Mouse (Mus musculus) liver, adult 2 months (tissue): ENCODE data around the gene Fbxw2. TPM values are rescaled to one million over a fixed set of nuclear protein-coding genes. Genes with fewer than 3 reads are reported as not detected.
"Not testable (repeated sequence)": the region's sequence is repeated elsewhere in the genome, so short reads cannot be mapped to it uniquely, and the experiment has no call there.

Source experiments
- DNase-seq: peaks from one replicate; pipeline ENCODE4 v3.0.0-alpha.2; 2011; ENCODE audit warnings: low read depth, low spot score; ENCODE audit errors: extremely low read depth
- H3K27ac ChIP-seq: fragments of 200-500 bp; replicated peaks from 2 replicates; pipeline ENCODE4 v1.5.1; 2012; ENCODE audit warnings: low read depth, mild to moderate bottlenecking, control low read depth, inconsistent platforms, low read length; ENCODE audit not compliant: insufficient read depth
- H3K27me3 ChIP-seq: fragments of 200-500 bp; 2 replicates; pipeline ENCODE4 v1.6.1; 2012; ENCODE audit warnings: mild to moderate bottlenecking, moderate library complexity, low read length, inconsistent platforms; ENCODE audit not compliant: control insufficient read depth, insufficient read depth
- H3K36me3 ChIP-seq: fragments of 200-500 bp; 2 replicates; pipeline ENCODE4 v1.6.1; 2012; ENCODE audit warnings: low read length, inconsistent platforms; ENCODE audit not compliant: control insufficient read depth, insufficient read depth
- H3K4me1 ChIP-seq: fragments of 200-500 bp; 2 replicates; pipeline ENCODE4 v1.6.1; 2011; ENCODE audit warnings: low read length; ENCODE audit not compliant: control insufficient read depth, insufficient read depth
- H3K4me3 ChIP-seq: fragments of 200-500 bp; 2 replicates; pipeline ENCODE4 v1.5.1; 2011; ENCODE audit warnings: low read depth, mild to moderate bottlenecking, control low read depth, low read length, moderate library complexity; ENCODE audit not compliant: insufficient read depth
- H3K79me2 ChIP-seq: fragments of 200-500 bp; 2 replicates; pipeline ENCODE4 v1.6.1; 2012; ENCODE audit warnings: inconsistent platforms, mild to moderate bottlenecking, low read length, moderate library complexity; ENCODE audit not compliant: control insufficient read depth, insufficient read depth
- H3K9ac ChIP-seq: fragments of 200-500 bp; 2 replicates; pipeline ENCODE4 v1.6.1; 2012; ENCODE audit warnings: low read depth, mild to moderate bottlenecking, control low read depth, inconsistent platforms, low read length
- CTCF ChIP-seq: fragments of 200-500 bp; IDR thresholded peaks from 2 replicates; pipeline ENCODE4 v1.5.1; 2011; ENCODE audit warnings: low read depth, low read length, control low read depth
- POLR2A ChIP-seq: fragments of 200-500 bp; IDR thresholded peaks from 2 replicates; pipeline ENCODE4 v1.6.1; 2011; ENCODE audit warnings: low read length, control low read depth; ENCODE audit not compliant: insufficient read depth; ENCODE audit errors: extremely low read depth
- WGBS: fragments of 180-500 bp; shearing (Covaris S2); methylation state at CpG from one replicate; pipeline ENCODE4 v1.1.7; 2018; 5-methylcytosine and 5-hydroxymethylcytosine counted together
- polyA plus RNA-seq: library from polyadenylated mRNA; depleted of rRNA; stranded (reverse); fragments of >200 nt; gene quantifications from 2 replicates; pipeline ENCODE4 v1.2.3, GENCODE M21; 2012; rRNA removed
- total RNA-seq: library from RNA; depleted of rRNA; stranded (reverse); fragments of >200 nt; gene quantifications from 2 replicates; pipeline ENCODE4 v1.2.3, GENCODE M21; 2014; rRNA removed

Fbxw2 gene
- total and polyA plus RNA-seq, 2 experiments: 24.2 to 51.9 TPM

- H3K36me3 ChIP-seq: no peaks in the 10 kb centered on the region
- H3K79me2 ChIP-seq: no peaks in the 10 kb centered on the region
- no peak for DNase-seq
- 83% methylated on average over 12 of the region's 12 CpGs for WGBS
- H3K4me1 ChIP-seq: no peaks in the 10 kb centered on the region
- no peak overlapping the region for H3K9ac ChIP-seq
- no peak overlapping the region for H3K4me3 ChIP-seq
- TF ChIP-seq CTCF (no peak), POLR2A (no peak)
- H3K27me3 ChIP-seq: no peaks in the 10 kb centered on the region
- no peak overlapping the region for H3K27ac ChIP-seq
Observed at GRCm38 (mm10) chr2:34764801-34765200, 61.3 kb downstream of the Fbxw2 start.

- 73% methylated on average over 2 of the region's 2 CpGs for WGBS
- no peaks in the 10 kb centered on the region for H3K4me1 ChIP-seq
- H3K9ac ChIP-seq: no peak overlapping the region
- no peaks in the 10 kb centered on the region for H3K27me3 ChIP-seq
- H3K79me2 ChIP-seq: no peaks in the 10 kb centered on the region
- DNase-seq: no peak
- no peak overlapping the region for H3K27ac ChIP-seq
- H3K36me3 ChIP-seq: no peaks in the 10 kb centered on the region
- TF ChIP-seq CTCF (no peak), POLR2A (no peak)
- no peak overlapping the region for H3K4me3 ChIP-seq
Observed at GRCm38 (mm10) chr2:34762872-34763271, 63.2 kb downstream of the Fbxw2 start.

- H3K27ac ChIP-seq: no peak overlapping the region
- no peaks in the 10 kb centered on the region for H3K27me3 ChIP-seq
- no peaks in the 10 kb centered on the region for H3K79me2 ChIP-seq
- 80% methylated on average over 2 of the region's 2 CpGs for WGBS
- H3K36me3 ChIP-seq: no peaks in the 10 kb centered on the region
- TF ChIP-seq POLR2A (no peak), CTCF (no peak)
- H3K9ac ChIP-seq: no peak overlapping the region
- peaks cover 2% of the 10 kb centered on the region; the same call in 1 of the 2 replicates for H3K4me1 ChIP-seq
- no peak for DNase-seq
- H3K4me3 ChIP-seq: no peak overlapping the region
Observed at GRCm38 (mm10) chr2:34762174-34762573, 63.9 kb downstream of the Fbxw2 start.

GRCm38 (mm10) chr2:34761272-34761671 lies 64.8 kb downstream of the Fbxw2 start:
- not testable (repeated sequence) for H3K4me3 ChIP-seq, H3K27ac ChIP-seq, DNase-seq, H3K4me1 ChIP-seq, H3K9ac ChIP-seq, H3K36me3 ChIP-seq, H3K79me2 ChIP-seq, H3K27me3 ChIP-seq
- 94% methylated on average over 5 of the region's 5 CpGs for whole genome bisulfite sequencing

GRCm38 (mm10) chr2:34757341-34757740 lies 68.8 kb downstream of the Fbxw2 start:
- H3K27ac ChIP-seq: peak overlapping the region; percentile 45; the same call in 1 of the 2 replicates
- peaks cover 9% of the 10 kb centered on the region for H3K4me1 ChIP-seq
- H3K4me3 ChIP-seq: no peak overlapping the region
- peak; percentile 96 for DNase-seq
- 19% methylated on average over 1 of the region's 1 CpGs for WGBS
- TF ChIP-seq CTCF (no peak), POLR2A (no peak)
- H3K27me3 ChIP-seq: no peaks in the 10 kb centered on the region
- H3K9ac ChIP-seq: no peak overlapping the region
- peaks cover 7% of the 10 kb centered on the region; the same call in 1 of the 2 replicates for H3K79me2 ChIP-seq
- no peaks in the 10 kb centered on the region for H3K36me3 ChIP-seq

- WGBS: 2% methylated on average over 14 of the region's 14 CpGs
- H3K79me2 ChIP-seq: peaks cover 16% of the 10 kb centered on the region; the same call in 1 of the 2 replicates
Observed at GRCm38 (mm10) chr2:34754551-34755358, 71.4 kb downstream of the Fbxw2 start, which contains the start of gene Gapvd1. Gene Gapvd1, minus strand, starts transcription at chr2:34755232.

More at GRCm38 (mm10) chr2:34754551-34755358, 71.4 kb downstream of the Fbxw2 start, which contains the start of gene Gapvd1:
- Histone ChIP-seq H3K4me3 (peak within 1 kb of the TSS; percentile 86), H3K27ac (peak within 1 kb of the TSS; percentile 85), H3K36me3 (no peaks in the 10 kb centered on the region), H3K4me1 (peaks cover 11% of the 10 kb centered on the region), H3K27me3 (no peaks in the 10 kb centered on the region), H3K9ac (peak within 1 kb of the TSS; percentile 100)
- DNase-seq: peak; percentile 82
- TF ChIP-seq POLR2A (no peak; the same call in 1 of the 2 replicates), CTCF (no peak)

Other genes with a start within 250 kb of the Fbxw2 start
- 32.4 and 37.1 TPM in 2 replicates for gene Gapvd1, start 71.1 kb downstream of the Fbxw2 start, total RNA-seq
- gene Gapvd1, start 71.1 kb downstream of the Fbxw2 start, polyA plus RNA-seq: 9.2 and 10.6 TPM in 2 replicates
- gene Hspa5, start 54.3 kb downstream of the Fbxw2 start, total RNA-seq: 843 and 1,003 TPM in 2 replicates
- gene Hspa5, start 54.3 kb downstream of the Fbxw2 start, polyA plus RNA-seq: 1,344 and 1,475 TPM in 2 replicates
- gene Rabepk, start 26.4 kb downstream of the Fbxw2 start, total RNA-seq: 12.1 and 14.8 TPM in 2 replicates
- gene Rabepk, start 26.4 kb downstream of the Fbxw2 start, polyA plus RNA-seq: 12.7 and 14.7 TPM in 2 replicates
- gene Gm34653, start 6.7 kb upstream of the Fbxw2 start, total RNA-seq: 0.09 and 0.13 TPM in 2 replicates
- not detected in 2 replicates for gene Gm34653, start 6.7 kb upstream of the Fbxw2 start, polyA plus RNA-seq
- gene Cutal, start 48.1 kb upstream of the Fbxw2 start, total RNA-seq: 48.2 and 48.6 TPM in 2 replicates
- gene Cutal, start 48.1 kb upstream of the Fbxw2 start, polyA plus RNA-seq: 341 and 358 TPM in 2 replicates
- gene Psmd5, start 48.7 kb upstream of the Fbxw2 start, total RNA-seq: 31.1 and 32.7 TPM in 2 replicates
- gene Psmd5, start 48.7 kb upstream of the Fbxw2 start, polyA plus RNA-seq: 15.1 and 18.1 TPM in 2 replicates
- 0.20 and 0.55 TPM in 2 replicates for gene Phf19, start 87.7 kb upstream of the Fbxw2 start, total RNA-seq
- 0.21 and 0.61 TPM in 2 replicates for gene Phf19, start 87.7 kb upstream of the Fbxw2 start, polyA plus RNA-seq
- gene Traf1, start 135.5 kb upstream of the Fbxw2 start, total RNA-seq: 0.55 and 1.2 TPM in 2 replicates
- gene Traf1, start 135.5 kb upstream of the Fbxw2 start, polyA plus RNA-seq: 0.75 and 1.2 TPM in 2 replicates
- gene Hc, start 235.1 kb upstream of the Fbxw2 start, total RNA-seq: 567 and 594 TPM in 2 replicates
- 121 and 139 TPM in 2 replicates for gene Hc, start 235.1 kb upstream of the Fbxw2 start, polyA plus RNA-seq